Mouse (Mus musculus) monocyte, adult 5-6 weeks (primary cell): ENCODE data around the gene Gm42878. TPM values are rescaled to one million over a fixed set of nuclear protein-coding genes. Genes with fewer than 3 reads are reported as not detected.
A peak's percentile ranks its signal among the peaks of the same experiment; 100 is the strongest.

Experiments
- ATAC-seq: fragments of 153-309, 156-312 bp; replicated peaks from 2 replicates; pipeline ENCODE4 v1.8.0; 2017; ENCODE audit warnings: mild to moderate bottlenecking; ENCODE audit not compliant: low TSS enrichment, insufficient number of reproducible peaks, severe bottlenecking, poor library complexity, low FRiP score
- total RNA-seq: library from RNA; stranded (forward); fragments of 200-1000, 200-491, 200-594 nt; gene quantifications from 3 replicates; pipeline ENCODE4 v1.2.3, GENCODE M21; 2017

Gene Gm42878
- not detected in 3 replicates for total RNA-seq

DNA sequence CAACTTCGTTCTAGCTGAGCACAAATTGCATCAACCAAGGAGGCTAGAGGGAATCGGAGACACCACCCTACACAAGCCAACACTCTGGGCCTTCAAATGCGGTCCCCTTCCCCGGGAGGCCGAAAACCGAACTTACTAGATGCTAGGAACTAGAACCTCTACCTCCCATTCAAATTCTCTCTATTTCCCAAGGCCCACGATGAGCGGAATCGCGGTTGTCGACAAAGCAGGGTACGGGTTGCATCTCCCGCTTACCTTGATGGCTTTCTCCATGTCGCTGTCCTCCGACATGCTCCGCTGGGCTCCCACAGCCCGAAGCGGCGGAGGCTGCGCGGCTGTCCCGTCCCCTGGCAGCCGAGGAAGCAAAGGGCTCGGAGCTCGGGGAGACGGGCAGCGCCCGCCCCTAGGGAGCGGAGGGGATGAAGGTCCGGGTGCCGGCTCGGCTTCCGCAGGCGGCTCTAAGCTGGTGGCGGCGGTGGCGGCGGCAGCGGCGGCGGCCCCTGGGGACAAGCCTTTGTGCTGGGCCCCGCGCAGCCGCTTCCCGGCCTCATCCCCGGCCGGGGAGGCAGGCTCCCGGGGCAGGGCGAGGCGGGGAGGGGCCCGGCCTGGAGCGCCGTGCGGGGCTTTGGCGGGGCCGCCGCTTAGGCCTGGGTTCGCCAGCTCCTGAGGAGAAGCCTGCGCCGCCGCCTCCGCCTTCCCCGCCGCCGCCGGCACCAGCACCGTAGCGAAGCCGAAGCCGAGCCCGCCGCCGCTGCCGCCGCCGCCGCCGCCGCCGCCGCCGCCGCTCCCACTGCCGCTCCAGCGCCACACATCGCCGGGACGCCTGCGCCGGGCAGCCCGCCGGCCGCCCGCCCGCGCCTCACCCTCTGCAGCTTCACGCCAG lies at the start of gene Gm42878, which contains the start of gene Adam1a:
Gm42878 (minus strand) TSS at position 573 of the 883 bp plus-strand sequence.
Adam1a (minus strand) TSS at position 573 of the 883 bp plus-strand sequence.
- ATAC-seq: no peak

DNA sequence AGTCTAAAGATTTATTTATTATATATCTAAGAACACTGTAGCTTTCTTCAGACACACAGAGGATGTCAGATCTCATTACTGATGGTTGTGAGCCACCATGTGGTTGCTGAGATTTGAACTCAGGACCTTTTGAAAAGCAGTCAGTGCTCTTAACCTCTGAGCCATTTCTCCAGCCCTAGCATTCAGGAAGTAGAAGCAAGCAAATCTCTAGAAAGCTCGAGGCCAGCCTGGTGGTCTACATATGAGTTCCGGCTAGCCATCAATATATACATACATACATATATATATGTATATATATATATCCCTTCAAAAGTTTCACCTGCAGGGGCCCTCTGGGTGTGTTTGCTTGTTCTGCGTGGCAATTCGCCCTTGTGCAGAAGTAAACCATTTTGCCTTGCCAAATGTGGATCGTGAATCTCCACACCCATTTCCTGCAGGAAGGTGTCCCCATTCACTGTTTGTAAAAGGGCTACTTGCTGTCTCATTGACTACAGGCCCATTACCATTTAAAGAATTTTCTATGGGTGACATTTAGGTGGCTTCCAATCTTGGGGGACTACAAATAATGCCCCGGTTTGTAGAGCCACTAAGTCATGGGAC lies 49.5 kb upstream of the Gm42878 start:
- ATAC-seq: no peak

- peak; percentile 80 for ATAC-seq
Observed at GRCm38 (mm10) chr5:121593451-121594401, 48.4 kb upstream of the Gm42878 start, which contains the start of gene Aldh2. TSS of gene Aldh2 (minus strand) at chr5:121593824.

DNA sequence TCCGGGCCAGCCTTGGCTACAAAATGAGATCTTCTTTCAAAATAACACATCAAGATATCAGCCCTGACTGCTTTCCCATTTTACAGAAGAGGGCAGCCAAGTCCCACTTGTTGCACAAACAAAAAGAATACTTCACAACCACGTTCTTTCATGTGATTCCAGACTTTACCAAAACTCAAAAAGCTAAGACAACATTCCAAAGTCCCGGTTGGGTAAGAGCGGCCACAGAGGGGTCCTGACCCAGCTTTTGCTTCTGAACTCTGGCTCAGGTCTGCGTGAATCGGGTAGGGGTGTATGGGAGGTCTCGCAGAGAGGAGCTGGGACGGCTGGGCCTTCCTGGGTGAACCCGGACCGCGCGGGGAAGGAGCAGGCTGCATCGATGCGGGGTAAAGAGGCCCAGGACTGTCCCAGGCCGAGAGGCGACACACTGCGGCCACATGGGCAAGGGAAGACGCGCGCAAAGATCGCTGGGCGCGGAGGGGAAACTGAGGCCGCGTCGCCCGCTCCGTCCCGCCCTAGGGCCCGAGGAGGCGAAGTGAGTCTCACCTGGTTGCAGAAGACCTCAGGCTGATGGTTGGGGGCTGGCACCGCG lies 47.6 kb upstream of the Gm42878 start:
- ATAC-seq: no peak

GRCm38 (mm10) chr5:121592064-121592815 lies 47.0 kb upstream of the Gm42878 start:
- no peak for ATAC-seq

- ATAC-seq: no peak
Observed at GRCm38 (mm10) chr5:121591417-121592063, 46.3 kb upstream of the Gm42878 start.

DNA sequence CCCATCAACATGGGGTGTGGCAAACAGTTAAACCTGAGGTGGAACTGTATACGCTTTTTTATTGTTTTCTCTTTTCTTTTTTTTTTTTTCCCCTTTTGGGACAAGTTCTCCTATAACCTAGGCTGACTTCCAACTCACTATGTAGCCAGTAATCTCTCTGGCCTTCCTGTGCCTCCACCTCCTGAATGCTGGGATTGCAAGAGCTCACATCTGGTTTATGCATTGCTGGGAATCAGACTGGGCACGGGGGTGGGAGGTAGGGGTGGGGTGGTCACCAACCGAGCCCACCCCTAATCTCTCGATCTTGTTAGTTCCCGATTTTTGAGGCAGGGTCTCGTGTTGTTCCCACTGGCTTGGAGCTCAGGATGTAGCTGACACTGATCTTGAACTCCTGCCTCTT lies 44.6 kb upstream of the Gm42878 start:
- ATAC-seq: no peak

GRCm38 (mm10) chr5:121586400-121587039 lies 41.2 kb upstream of the Gm42878 start:
- peak; percentile 38 for ATAC-seq

DNA sequence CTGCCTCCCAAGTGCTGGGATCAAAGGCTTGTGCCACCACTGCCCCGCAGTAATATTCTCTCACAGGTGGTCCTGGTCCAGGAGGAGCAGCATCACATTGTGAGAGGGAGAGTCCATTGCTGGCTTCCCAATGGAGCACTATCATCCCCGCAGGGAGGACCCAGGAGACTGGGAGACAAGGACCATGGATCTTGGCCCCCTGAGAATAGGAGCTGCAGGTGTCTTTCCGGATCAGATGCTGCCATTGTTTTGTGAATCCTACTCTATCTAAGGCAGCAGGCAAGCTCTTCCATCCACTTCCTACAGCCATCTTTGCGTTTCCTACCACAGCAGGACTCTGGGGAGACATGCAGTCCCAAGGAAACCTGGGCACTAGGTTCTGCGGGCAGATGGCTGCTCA lies 40.4 kb upstream of the Gm42878 start:
- no peak for ATAC-seq

DNA sequence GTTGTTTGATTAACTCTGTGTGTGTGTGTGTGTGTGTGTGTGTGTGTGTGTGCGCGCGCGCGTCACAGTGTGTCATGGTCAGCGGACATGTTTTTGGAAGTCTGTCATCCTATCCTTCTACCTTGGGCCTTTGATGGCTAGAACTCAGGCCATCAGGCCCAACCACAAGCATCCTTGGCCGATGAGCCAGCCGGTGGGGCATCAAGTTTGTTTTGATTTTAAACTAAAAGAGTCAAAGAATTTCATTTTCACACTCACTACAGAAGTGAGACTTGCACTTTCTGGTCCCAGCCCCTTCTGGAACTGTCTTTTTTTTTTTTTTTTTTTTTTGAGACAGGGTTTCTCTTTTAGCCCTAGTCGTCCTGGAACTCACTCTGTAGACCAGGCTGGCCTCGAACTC lies 39.7 kb upstream of the Gm42878 start:
- ATAC-seq: no peak

DNA sequence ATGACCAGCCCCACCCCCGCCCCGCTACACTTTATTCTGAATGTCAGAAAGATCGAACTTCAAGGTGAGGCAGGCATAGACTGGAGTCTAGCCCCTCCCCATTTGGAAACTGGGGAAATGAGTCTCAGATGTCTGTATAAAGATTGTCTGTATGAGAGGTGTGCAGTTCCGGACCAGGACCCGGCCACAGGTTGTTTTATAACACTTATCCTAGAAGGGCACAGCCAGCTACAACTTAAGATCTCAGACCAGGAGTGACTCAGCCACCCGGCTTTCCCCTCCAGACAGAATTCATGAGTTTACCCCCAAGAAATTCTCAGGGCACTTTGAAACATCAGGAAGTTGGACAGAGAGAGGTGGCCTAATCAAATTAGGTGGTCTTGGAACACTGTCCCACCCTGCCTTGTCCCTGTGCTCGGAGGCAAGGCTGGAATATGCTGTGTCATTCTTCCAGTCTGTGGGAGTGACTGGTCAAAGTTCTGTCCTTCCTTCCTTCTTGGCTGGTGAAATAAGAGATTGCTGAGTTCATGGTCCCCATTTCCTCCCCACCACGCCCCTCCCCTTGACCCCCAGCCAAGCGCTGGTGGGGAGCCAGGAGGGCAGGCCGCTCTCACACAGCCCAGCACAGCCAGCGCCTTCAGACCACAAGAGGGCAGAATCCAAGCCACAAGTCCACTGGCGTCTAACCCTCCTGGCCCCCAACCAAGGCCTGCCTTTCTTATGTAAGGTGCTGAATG lies 38.7 kb upstream of the Gm42878 start:
- peak; percentile 88 for ATAC-seq

DNA sequence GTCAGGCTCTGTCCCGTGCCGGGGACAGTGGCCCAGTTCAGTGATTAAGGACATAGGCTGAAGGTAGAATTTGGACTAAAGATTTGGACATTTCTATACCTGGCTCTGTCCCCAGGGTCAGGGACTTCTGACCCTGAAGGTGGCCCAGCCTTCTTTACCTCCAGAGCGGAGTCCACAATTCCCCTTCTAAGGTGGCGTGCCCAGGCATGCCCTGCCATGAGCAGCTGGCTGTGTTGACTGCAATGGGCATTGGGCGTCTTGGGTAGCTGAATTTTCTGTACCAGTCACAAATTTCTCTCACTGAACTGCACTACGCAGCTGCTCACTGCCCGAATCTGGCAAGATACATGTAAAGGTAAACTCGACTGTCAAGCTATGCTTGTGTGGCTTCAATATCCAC lies 36.7 kb upstream of the Gm42878 start:
- no peak for ATAC-seq

DNA sequence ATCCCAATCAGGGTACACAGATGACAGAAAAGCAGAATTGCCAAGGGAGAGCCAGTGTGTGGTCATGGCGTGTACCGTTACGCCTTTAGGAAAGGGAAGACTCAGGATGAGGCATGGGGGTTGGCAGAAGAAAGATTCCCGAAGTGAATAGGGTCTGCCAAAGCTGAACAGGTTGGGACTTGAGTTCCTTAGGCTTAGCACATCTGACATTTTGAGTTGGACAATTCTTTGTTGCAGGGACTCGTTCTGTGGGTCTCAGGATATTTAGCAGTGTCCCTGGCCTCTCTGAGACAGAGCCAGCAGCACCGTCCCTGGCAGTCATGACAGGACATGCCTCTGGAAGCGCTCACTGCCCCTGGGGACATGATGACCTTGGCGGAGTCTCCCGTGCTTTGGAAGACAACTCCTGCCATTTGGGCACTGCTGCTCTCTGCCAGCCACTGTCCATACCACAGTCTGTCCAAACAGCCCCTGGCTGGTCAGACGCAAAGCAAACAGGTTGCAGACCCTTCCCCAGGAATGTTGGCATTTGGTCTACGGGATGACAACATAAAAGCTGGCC lies 31.7 kb upstream of the Gm42878 start:
- ATAC-seq: no peak

DNA sequence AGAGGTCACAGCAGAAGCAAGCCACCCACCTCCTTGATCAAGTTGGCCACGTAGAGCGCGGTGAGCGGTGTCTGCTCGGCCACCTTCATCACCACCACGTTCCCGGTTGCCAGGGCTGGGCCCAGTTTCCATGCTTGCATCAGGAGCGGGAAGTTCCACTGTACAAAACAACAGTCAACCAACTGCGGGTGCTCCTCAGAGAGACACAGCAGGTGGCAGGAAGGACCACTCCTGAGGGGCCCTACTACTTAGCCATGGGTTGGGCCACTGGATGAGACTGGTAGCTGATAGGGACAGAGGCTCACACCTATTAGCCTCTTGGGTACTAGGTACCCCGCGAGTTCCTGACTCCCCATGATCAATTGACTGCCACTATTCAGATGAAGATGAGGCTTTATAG lies 30.6 kb upstream of the Gm42878 start:
- ATAC-seq: no peak

- ATAC-seq: no peak
Observed at GRCm38 (mm10) chr5:121574145-121574544, 28.9 kb upstream of the Gm42878 start.

- ATAC-seq: no peak
Observed at GRCm38 (mm10) chr5:121570787-121571186, 25.5 kb upstream of the Gm42878 start.
